Mouse (Mus musculus): ENCODE measurements at regions not wholly inside any gene's neighbourhood (a gene's known extent, or its start where the extent isn't known, plus 50 kb on each side); places are given as distances from the start of the nearest gene placed in this dataset.

DNA sequence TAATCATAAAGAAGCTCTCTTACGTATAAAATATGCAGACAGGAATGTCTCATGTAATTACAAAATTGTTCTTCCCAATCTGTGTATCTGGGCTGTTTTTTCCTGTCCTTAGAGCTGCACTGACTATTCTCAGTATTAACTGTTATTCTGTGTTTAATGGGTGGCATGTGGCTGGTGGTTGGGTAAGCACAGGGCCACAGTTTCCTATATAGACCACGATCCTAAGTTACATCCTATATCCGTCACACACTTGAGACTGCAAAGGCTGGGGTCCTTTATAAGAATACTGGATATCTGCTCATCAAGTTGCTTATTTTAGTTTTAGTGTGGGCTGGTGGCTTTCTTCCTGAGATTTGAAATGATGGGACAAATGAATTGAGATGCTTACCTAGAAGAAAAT, 159.0 kb downstream of the Sox4 start:
- no peaks in the 10 kb centered on the region for H3K36me3 ChIP-seq (replicated peaks in 1 of 2; ENCODE audit: control insufficient read depth in 1 of 2, insufficient read depth in 1 of 2, low read length in 1 of 2)
- H3K4me1 ChIP-seq (ENCODE audit: control insufficient read depth in 1 of 2, insufficient read depth in 2 of 2) = no peaks in the 10 kb centered on the region
- H3K9ac ChIP-seq (ENCODE audit: insufficient read depth, low read depth) = no peak overlapping the region
- H3K27ac ChIP-seq (ENCODE audit: insufficient read depth, low read depth) = no peak overlapping the region
- H3K4me2 ChIP-seq (ENCODE audit: insufficient read depth, low read depth, poor library complexity, severe bottlenecking) = no peak overlapping the region
- no peak overlapping the region for H3K4me3 ChIP-seq (replicated peaks in 1 of 3; ENCODE audit: low read depth in 2 of 3, low read length in 2 of 3, poor library complexity in 1 of 3)
- dilution Hi-C loops (cut with MboI; ENCODE audit: extremely low pct_ligation_motif_present, extremely low pct_unique_long_range_greater_than_20kb, low sequenced_read_pairs) = no loop called here
- no peaks in the 10 kb centered on the region for H3K79me2 ChIP-seq (replicated peaks; ENCODE audit: control insufficient read depth, extremely low read depth, insufficient read depth, poor library complexity, severe bottlenecking)
- TF ChIP-seq SIN3A (IDR thresholded peaks at IDR 0.05; ENCODE audit: low read length) = no peak
- TF ChIP-seq MAFK (IDR thresholded peaks at IDR 0.05; ENCODE audit: insufficient replicate concordance, low read length) = no peak
- no peak for TF ChIP-seq ELF1 (IDR thresholded peaks at IDR 0.05; ENCODE audit: low read depth, low read length)
- TF ChIP-seq UBTF (IDR thresholded peaks at IDR 0.05; ENCODE audit: low read depth, low read length) = no peak
- no peak for TF ChIP-seq ZC3H11A (IDR thresholded peaks at IDR 0.05; ENCODE audit: low read depth, low read length)
- TF ChIP-seq E2F4 (IDR thresholded peaks at IDR 0.05; ENCODE audit: insufficient replicate concordance, low read depth, low read length) = no peak
- H3K9me3 ChIP-seq (replicated peaks; ENCODE audit: low read length) = no peaks in the 10 kb centered on the region
- no peaks in the 10 kb centered on the region for H3K27me3 ChIP-seq (replicated peaks)
- in situ Hi-C loops (cut with MboI; ENCODE audit: low pct_ligation_motif_present, low pct_unique_long_range_greater_than_20kb, low sequenced_read_pairs) = no loop called here
- no peak for DNase-seq (ENCODE audit: extremely low read depth)

DNA sequence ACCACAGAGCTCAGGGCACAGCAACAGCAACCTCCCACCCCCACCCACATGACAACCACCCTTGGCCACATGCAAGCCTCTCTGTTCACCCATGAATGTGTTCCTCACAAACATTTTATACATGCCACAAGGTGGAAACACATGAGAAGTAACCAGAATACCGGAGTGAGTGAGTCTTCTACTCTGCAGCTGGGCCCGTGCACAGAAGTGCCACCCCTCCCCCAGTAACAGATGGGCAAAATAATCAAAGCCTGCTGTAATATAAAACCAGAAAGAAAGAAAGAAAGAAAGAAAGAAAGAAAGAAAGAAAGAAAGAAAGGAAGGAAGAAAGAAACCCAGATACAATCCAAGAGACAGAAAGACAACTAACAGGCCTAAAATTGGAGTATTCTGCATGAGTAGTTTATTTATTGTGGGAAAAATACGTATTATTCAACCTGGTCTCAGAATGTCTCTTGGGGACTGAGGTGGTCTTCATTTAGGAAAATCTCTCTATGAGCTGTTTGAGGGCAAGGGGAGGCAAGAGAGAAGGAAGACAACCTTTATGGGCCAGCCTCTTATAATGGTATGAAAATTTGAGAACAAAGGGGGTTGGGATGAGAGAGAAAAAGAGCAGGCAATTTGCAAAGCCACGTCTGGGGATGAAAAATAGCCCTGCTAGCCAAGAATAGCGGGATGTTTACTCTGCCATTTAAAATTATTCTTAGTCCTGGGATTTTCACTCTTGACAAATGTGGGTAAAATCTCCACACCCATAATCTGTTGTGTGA, 160.2 kb downstream of the Sox4 start:
- Histone ChIP-seq H3K9ac (ENCODE audit: insufficient read depth, low read depth) (no peak overlapping the region), H3K4me1 (ENCODE audit: control insufficient read depth in 1 of 2, insufficient read depth in 2 of 2) (peaks cover 0 to 2% of the 10 kb centered on the region in 2 experiments; a peak in 1 of 4 replicates), H3K4me2 (ENCODE audit: insufficient read depth, low read depth, poor library complexity, severe bottlenecking) (no peak overlapping the region), H3K27ac (ENCODE audit: insufficient read depth, low read depth) (no peak overlapping the region), H3K4me3 (replicated peaks in 1 of 3; ENCODE audit: low read depth in 2 of 3, low read length in 2 of 3, poor library complexity in 1 of 3) (no peak overlapping the region), H3K9me3 (replicated peaks; ENCODE audit: low read length) (no peaks in the 10 kb centered on the region), H3K27me3 (replicated peaks) (no peaks in the 10 kb centered on the region), H3K36me3 (replicated peaks in 1 of 2; ENCODE audit: control insufficient read depth in 1 of 2, insufficient read depth in 1 of 2, low read length in 1 of 2) (no peaks in the 10 kb centered on the region), H3K79me2 (replicated peaks; ENCODE audit: control insufficient read depth, extremely low read depth, insufficient read depth, poor library complexity, severe bottlenecking) (no peaks in the 10 kb centered on the region)
- dilution Hi-C loops (cut with MboI; ENCODE audit: extremely low pct_ligation_motif_present, extremely low pct_unique_long_range_greater_than_20kb, low sequenced_read_pairs) = no loop called here
- TF ChIP-seq KAT2A (IDR thresholded peaks at IDR 0.05; ENCODE audit: insufficient replicate concordance, low read length) = no peak
- no peak for TF ChIP-seq USF2 (conservative IDR thresholded peaks at IDR 0.05; ENCODE audit: low read depth, low read length)
- no peak for TF ChIP-seq JUN (IDR thresholded peaks at IDR 0.05; ENCODE audit: insufficient read depth, low read depth, low read length)
- no peak for TF ChIP-seq SIN3A (IDR thresholded peaks at IDR 0.05; ENCODE audit: low read length)
- no peak for TF ChIP-seq ZC3H11A (IDR thresholded peaks at IDR 0.05; ENCODE audit: low read depth, low read length)
- in situ Hi-C loops (cut with MboI; ENCODE audit: low pct_ligation_motif_present, low pct_unique_long_range_greater_than_20kb, low sequenced_read_pairs) = no loop called here
- no peak for DNase-seq (ENCODE audit: extremely low read depth)

DNA sequence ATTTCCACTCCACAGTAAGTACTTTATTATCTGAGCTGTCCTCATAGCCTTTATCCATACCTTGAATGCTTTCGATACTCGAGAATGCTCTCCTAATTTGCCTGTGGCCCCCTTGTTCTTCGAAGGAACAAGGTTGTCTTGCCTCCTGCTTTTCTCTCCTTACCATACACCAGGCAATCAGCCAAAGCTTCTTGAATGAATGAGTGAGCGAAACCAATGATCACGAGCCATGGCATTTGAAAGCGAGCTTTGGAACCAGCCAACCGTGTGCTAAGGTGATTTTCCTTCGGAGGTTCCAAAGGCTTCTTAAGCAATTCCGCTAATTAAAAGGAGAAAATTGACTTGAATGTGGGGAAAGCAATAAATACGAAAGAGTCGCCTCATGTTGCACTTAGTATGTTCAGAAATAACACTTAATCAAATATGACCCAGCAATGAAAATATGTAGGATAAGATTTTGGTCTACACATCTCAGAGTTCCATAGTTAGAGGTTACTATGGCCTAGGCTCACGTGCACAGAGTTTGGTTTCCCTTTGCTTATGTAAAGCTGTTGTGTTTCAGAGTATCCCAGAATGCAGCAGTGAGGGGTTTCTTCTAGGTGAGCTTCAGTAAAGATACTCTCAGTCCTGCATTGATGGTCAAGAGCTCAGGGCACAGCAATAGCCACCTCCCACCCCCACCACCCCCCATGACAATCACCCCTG, 160.9 kb downstream of the Sox4 start:
- Histone ChIP-seq H3K36me3 (replicated peaks in 1 of 2; ENCODE audit: control insufficient read depth in 1 of 2, insufficient read depth in 1 of 2, low read length in 1 of 2) (no peaks in the 10 kb centered on the region), H3K4me2 (ENCODE audit: insufficient read depth, low read depth, poor library complexity, severe bottlenecking) (no peak overlapping the region), H3K4me3 (replicated peaks in 1 of 3; ENCODE audit: low read depth in 2 of 3, low read length in 2 of 3, poor library complexity in 1 of 3) (no peak overlapping the region), H3K79me2 (replicated peaks; ENCODE audit: control insufficient read depth, extremely low read depth, insufficient read depth, poor library complexity, severe bottlenecking) (no peaks in the 10 kb centered on the region), H3K27me3 (replicated peaks) (no peaks in the 10 kb centered on the region), H3K9me3 (replicated peaks; ENCODE audit: low read length) (no peaks in the 10 kb centered on the region), H3K9ac (ENCODE audit: insufficient read depth, low read depth) (no peak overlapping the region), H3K4me1 (ENCODE audit: control insufficient read depth in 1 of 2, insufficient read depth in 2 of 2) (peaks cover 0 to 2% of the 10 kb centered on the region in 2 experiments; a peak in 1 of 4 replicates), H3K27ac (ENCODE audit: insufficient read depth, low read depth) (no peak overlapping the region)
- in situ Hi-C loops (cut with MboI; ENCODE audit: low pct_ligation_motif_present, low pct_unique_long_range_greater_than_20kb, low sequenced_read_pairs) (no loop called here), dilution Hi-C loops (cut with MboI; ENCODE audit: extremely low pct_ligation_motif_present, extremely low pct_unique_long_range_greater_than_20kb, low sequenced_read_pairs) (no loop called here)
- no peak for TF ChIP-seq CHD1 (IDR thresholded peaks at IDR 0.05; ENCODE audit: low read depth, low read length)
- no peak for TF ChIP-seq E2F4 (IDR thresholded peaks at IDR 0.05; ENCODE audit: insufficient replicate concordance, low read depth, low read length)
- TF ChIP-seq TCF12 (IDR thresholded peaks at IDR 0.05; ENCODE audit: low read depth, low read length) = no peak
- TF ChIP-seq USF2 (conservative IDR thresholded peaks at IDR 0.05; ENCODE audit: low read depth, low read length) = no peak
- no peak for TF ChIP-seq JUN (IDR thresholded peaks at IDR 0.05; ENCODE audit: insufficient read depth, low read depth, low read length)
- TF ChIP-seq BHLHE40 (IDR thresholded peaks at IDR 0.05; ENCODE audit: low read depth, low read length) = no peak
- TF ChIP-seq RAD21 (IDR thresholded peaks at IDR 0.05; ENCODE audit: low read depth, low read length) = no peak
- no peak for TF ChIP-seq JUND (conservative IDR thresholded peaks at IDR 0.05; ENCODE audit: low read depth, low read length)
- TF ChIP-seq ZC3H11A (IDR thresholded peaks at IDR 0.05; ENCODE audit: low read depth, low read length) = no peak
- DNase-seq (ENCODE audit: extremely low read depth) = no peak

Measured in CH12.LX (cell line).